Comparison of ENCODE assay signal across 9 mouse cellular contexts in genomic region chr1:119508548-119508947, GRCm38 (mm10). TPM values are rescaled to one million over a fixed set of nuclear protein-coding genes. Genes with fewer than 3 reads are reported as not detected.
DNase-seq lines count a peak whose midpoint lies in the region; ATAC-seq and TF ChIP-seq lines count a peak whose summit lies in the region.
"Had no signal": no experiment of that assay in that cellular context is flagged by ENCODE, and none has a peak within 500 bp of the region (broad histone marks: within the 10 kb centered on the region; RNA-seq: fewer than 3 reads in every experiment).

No protein-coding gene starts in this region.

- DNase-seq in forebrain, postnatal 0 days = peak; percentile 23
- peak; percentile 74 for DNase-seq in brain, embryonic 14.5 days (ENCODE audit: low read depth)
- no peak for DNase-seq in limb, embryonic 11.5 days (ENCODE audit: low spot score)
- DNase-seq in testis, postnatal 10 days (ENCODE audit: low spot score) = no peak
- DNase-seq in spleen, postnatal 14 days (ENCODE audit: low spot score in 2 of 2) = no peak
- no peak for DNase-seq in spleen, postnatal 4 days (ENCODE audit: low spot score in 2 of 2)

- WGBS in forebrain, postnatal 0 days = 19% methylated on average over 4 of the region's 4 CpGs
- WGBS in forebrain, embryonic 13.5 days = 32% methylated on average over 4 of the region's 4 CpGs
- 31% methylated on average over 4 of the region's 4 CpGs for WGBS in heart, embryonic 16.5 days
- WGBS in limb, embryonic 11.5 days = 63% methylated on average over 4 of the region's 4 CpGs

- no peak for TF ChIP-seq CTCF in forebrain, postnatal 0 days (IDR thresholded peaks at IDR 0.05; ENCODE audit: low read depth)
- TF ChIP-seq CTCF in brain, embryonic 14.5 days (IDR thresholded peaks at IDR 0.05; ENCODE audit: borderline replicate concordance, extremely low read depth, insufficient read depth, insufficient read length) = no peak

- ATAC-seq in forebrain, postnatal 0 days = no peak
- no peak for ATAC-seq in forebrain, embryonic 13.5 days
- no peak for ATAC-seq in heart, embryonic 16.5 days (replicated peaks; ENCODE audit: extremely low read depth, insufficient read depth, low FRiP score)
- ATAC-seq in limb, embryonic 11.5 days (ENCODE audit: insufficient number of reproducible peaks, low FRiP score, low TSS enrichment, low read depth) = no peak

- no peak overlapping the region for H3K9ac ChIP-seq in forebrain, postnatal 0 days
- no peak overlapping the region; the same call in 1 of the 2 replicates for H3K9ac ChIP-seq in forebrain, embryonic 13.5 days
- H3K9ac ChIP-seq in heart, embryonic 16.5 days (ENCODE audit: low read length) = no peak overlapping the region
- H3K9ac ChIP-seq in limb, embryonic 11.5 days (ENCODE audit: low read length) = no peak overlapping the region

- no peaks in the 10 kb centered on the region for H3K27me3 ChIP-seq in forebrain, postnatal 0 days (ENCODE audit: insufficient read depth, low read length)
- peaks cover 10% of the 10 kb centered on the region for H3K27me3 ChIP-seq in forebrain, embryonic 13.5 days
- no peaks in the 10 kb centered on the region for H3K27me3 ChIP-seq in heart, embryonic 16.5 days (ENCODE audit: control insufficient read depth, insufficient read depth, low read length)
- H3K27me3 ChIP-seq in limb, embryonic 11.5 days (ENCODE audit: control insufficient read depth, insufficient read depth, low read length) = no peaks in the 10 kb centered on the region

- H3K4me3 ChIP-seq in forebrain, postnatal 0 days (ENCODE audit: low read depth, low read length) = no peak overlapping the region
- H3K4me3 ChIP-seq in forebrain, embryonic 13.5 days = no peak overlapping the region
- no peak overlapping the region for H3K4me3 ChIP-seq in heart, embryonic 16.5 days (ENCODE audit: low read length)
- H3K4me3 ChIP-seq in limb, embryonic 11.5 days (ENCODE audit: low read depth, low read length) = no peak overlapping the region
- H3K4me3 ChIP-seq: myocyte had no signal

- no peak for TF ChIP-seq POLR2A in brain, embryonic 14.5 days (IDR thresholded peaks at IDR 0.05; ENCODE audit: borderline replicate concordance, extremely low read depth, insufficient read depth, insufficient read length, poor library complexity, severe bottlenecking)

- H3K4me1 ChIP-seq in forebrain, postnatal 0 days (ENCODE audit: insufficient read depth) = no peaks in the 10 kb centered on the region
- H3K4me1 ChIP-seq in forebrain, embryonic 13.5 days = peaks cover 23% of the 10 kb centered on the region
- peaks cover 14% of the 10 kb centered on the region for H3K4me1 ChIP-seq in heart, embryonic 16.5 days (ENCODE audit: control insufficient read depth, insufficient read depth, low read length)
- peaks cover 13% of the 10 kb centered on the region for H3K4me1 ChIP-seq in limb, embryonic 11.5 days (ENCODE audit: control insufficient read depth, insufficient read depth, low read length)

- H3K27ac ChIP-seq in forebrain, postnatal 0 days (ENCODE audit: low read depth, low read length) = no peak overlapping the region
- H3K27ac ChIP-seq in forebrain, embryonic 13.5 days = no peak overlapping the region; the same call in 1 of the 2 replicates
- peak overlapping the region; percentile 77 for H3K27ac ChIP-seq in heart, embryonic 16.5 days (ENCODE audit: low read length)
- H3K27ac ChIP-seq in limb, embryonic 11.5 days (replicated peaks; ENCODE audit: low read depth, low read length) = 0 out of 2 replicates have a peak overlapping the region, but pooled peaks have one; percentile 21

- H3K36me3 ChIP-seq in forebrain, postnatal 0 days (ENCODE audit: insufficient read depth) = no peaks in the 10 kb centered on the region
- H3K36me3 ChIP-seq in forebrain, embryonic 13.5 days (ENCODE audit: poor library complexity, severe bottlenecking) = no peaks in the 10 kb centered on the region
- no peaks in the 10 kb centered on the region for H3K36me3 ChIP-seq in heart, embryonic 16.5 days (ENCODE audit: control insufficient read depth, insufficient read depth)
- H3K36me3 ChIP-seq in limb, embryonic 11.5 days (ENCODE audit: control insufficient read depth, insufficient read depth, low read length) = no peaks in the 10 kb centered on the region

- H3K9me3 ChIP-seq in forebrain, postnatal 0 days (ENCODE audit: low read length) = no peaks in the 10 kb centered on the region
- no peaks in the 10 kb centered on the region for H3K9me3 ChIP-seq in forebrain, embryonic 13.5 days (replicated peaks)
- H3K9me3 ChIP-seq in heart, embryonic 16.5 days (replicated peaks; ENCODE audit: control insufficient read depth, low read length) = no peaks in the 10 kb centered on the region
- no peaks in the 10 kb centered on the region for H3K9me3 ChIP-seq in limb, embryonic 11.5 days (ENCODE audit: control insufficient read depth, low read length)

- no peak overlapping the region for H3K4me2 ChIP-seq in forebrain, postnatal 0 days (ENCODE audit: low read depth)
- H3K4me2 ChIP-seq in forebrain, embryonic 13.5 days = no peak overlapping the region
- no peak overlapping the region for H3K4me2 ChIP-seq in heart, embryonic 16.5 days (ENCODE audit: low read depth, low read length)
- H3K4me2 ChIP-seq in limb, embryonic 11.5 days (ENCODE audit: low read depth, severe bottlenecking) = no peak overlapping the region

RNA-seq across cellular contexts. Expression of gene Ralb, which starts 4.0 kb away (rescaled TPM):
- total RNA-seq in forebrain, postnatal 0 days (2014; rRNA removed) = 40.6 and 41.4 TPM in 2 replicates
- polyA plus RNA-seq in forebrain, postnatal 0 days (2015; fragmentation: Nextera tagmentation; extraction: Ambion mirVana) = 55.1 and 57.3 TPM in 2 replicates
- 51.0 and 52.5 TPM in 2 replicates for polyA plus RNA-seq in forebrain, embryonic 13.5 days (2015; fragmentation: Nextera tagmentation; extraction: Ambion mirVana)
- polyA plus RNA-seq in brain, embryonic 14.5 days (2012; rRNA removed) = 20.6 and 31.1 TPM in 2 replicates
- polyA plus RNA-seq in heart, embryonic 16.5 days (2015; fragmentation: Nextera tagmentation; extraction: Ambion mirVana) = 130 and 140 TPM in 2 replicates
- polyA plus RNA-seq in limb, embryonic 11.5 days (2014; fragmentation: Nextera tagmentation; extraction: Ambion mirVana) = 85.5 and 91.0 TPM in 2 replicates

RNA-seq across cellular contexts. Expression of gene Tmem185b, which starts 17.4 kb away (rescaled TPM):
- total RNA-seq in forebrain, postnatal 0 days (2014; rRNA removed) = 13.7 and 14.6 TPM in 2 replicates
- 9.0 and 12.3 TPM in 2 replicates for polyA plus RNA-seq in forebrain, postnatal 0 days (2015; fragmentation: Nextera tagmentation; extraction: Ambion mirVana)
- 18.7 and 19.1 TPM in 2 replicates for polyA plus RNA-seq in forebrain, embryonic 13.5 days (2015; fragmentation: Nextera tagmentation; extraction: Ambion mirVana)
- polyA plus RNA-seq in brain, embryonic 14.5 days (2012; rRNA removed) = 15.6 and 21.2 TPM in 2 replicates
- 24.7 and 25.8 TPM in 2 replicates for polyA plus RNA-seq in heart, embryonic 16.5 days (2015; fragmentation: Nextera tagmentation; extraction: Ambion mirVana)
- polyA plus RNA-seq in limb, embryonic 11.5 days (2014; fragmentation: Nextera tagmentation; extraction: Ambion mirVana) = 21.1 and 24.2 TPM in 2 replicates

Comparison
In these comparisons a context has a peak if more than half of its experiments do, and no peak if none do; other contexts are left out.
1. DNase-seq: peak in forebrain, postnatal 0 days (single experiment) and brain, embryonic 14.5 days (single experiment); none in limb, embryonic 11.5 days (single experiment), testis, postnatal 10 days (single experiment), spleen, postnatal 14 days (0 of 2) and spleen, postnatal 4 days (0 of 2).
2. H3K27ac ChIP-seq: peak in heart, embryonic 16.5 days (single experiment) and limb, embryonic 11.5 days (single experiment); none in forebrain, postnatal 0 days (single experiment) and forebrain, embryonic 13.5 days (single experiment).